Mouse (Mus musculus): ENCODE measurements around the gene Ccdc144b. TPM values are rescaled to one million over a fixed set of nuclear protein-coding genes. Genes with fewer than 3 reads are reported as not detected.

Gene Ccdc144b
- polyA plus RNA-seq, 1 experiment from 2014 or later: not detected

DNA sequence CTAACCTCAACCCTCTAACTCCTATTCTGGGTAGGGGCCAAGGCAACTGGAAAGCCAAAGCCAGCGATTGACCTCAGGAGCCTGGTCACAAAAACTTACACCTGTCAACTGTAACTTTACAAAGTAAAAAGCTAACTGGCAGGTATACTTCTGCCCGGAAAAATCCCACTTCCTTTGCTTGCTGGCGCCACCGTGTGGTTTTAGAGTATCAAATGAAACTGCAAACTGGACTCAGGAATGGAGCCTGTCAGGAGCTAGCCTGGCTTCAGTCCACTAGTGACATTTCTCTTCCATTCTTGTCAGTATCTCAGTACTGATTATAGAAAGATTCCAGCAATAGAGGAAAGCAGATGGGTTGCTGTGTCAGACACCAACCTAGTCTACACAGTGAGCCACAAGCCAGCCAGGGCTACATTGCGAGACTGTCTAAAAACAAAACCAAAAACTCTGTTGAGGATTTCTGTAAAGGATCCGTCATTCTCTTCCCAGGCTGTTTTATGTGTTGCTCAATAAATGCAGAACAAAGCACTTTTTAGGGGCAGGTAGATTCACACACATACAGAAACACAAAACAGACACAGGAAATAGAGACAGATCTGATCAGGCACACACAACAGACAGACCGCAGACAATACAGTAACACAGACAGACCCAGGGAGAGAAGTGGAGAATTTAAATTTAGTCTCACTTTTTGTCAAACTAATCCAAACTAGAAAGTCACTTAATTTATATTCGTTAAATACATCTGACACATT, 6.9 kb upstream of the Ccdc144b start:
- no peak overlapping the region for H3K4me2 ChIP-seq (ENCODE audit: low read length)
- no peaks in the 10 kb centered on the region for H3K4me1 ChIP-seq (replicated peaks; ENCODE audit: control insufficient read depth, insufficient read depth, low read length)
- H3K27ac ChIP-seq (ENCODE audit: low read depth): no peak overlapping the region
- WGBS: 34% methylated on average over 8 of the region's 8 CpGs
- no peaks in the 10 kb centered on the region for H3K9me3 ChIP-seq (ENCODE audit: control insufficient read depth, low read length)
- ATAC-seq (replicated peaks; ENCODE audit: low FRiP score, low TSS enrichment, low read depth) (no peak), DNase-seq (ENCODE audit: low spot score) (peak; percentile 82)
- no peaks in the 10 kb centered on the region for H3K36me3 ChIP-seq (ENCODE audit: control insufficient read depth, insufficient read depth, low read length)
- H3K4me3 ChIP-seq (ENCODE audit: low read depth, low read length): no peak overlapping the region
- H3K27me3 ChIP-seq (replicated peaks; ENCODE audit: control insufficient read depth, insufficient read depth, low read length): 0 out of 2 replicates have a peak, but pooled peaks cover 4% of the 10 kb centered on the region
- no peak overlapping the region for H3K9ac ChIP-seq (ENCODE audit: low read length)

DNA sequence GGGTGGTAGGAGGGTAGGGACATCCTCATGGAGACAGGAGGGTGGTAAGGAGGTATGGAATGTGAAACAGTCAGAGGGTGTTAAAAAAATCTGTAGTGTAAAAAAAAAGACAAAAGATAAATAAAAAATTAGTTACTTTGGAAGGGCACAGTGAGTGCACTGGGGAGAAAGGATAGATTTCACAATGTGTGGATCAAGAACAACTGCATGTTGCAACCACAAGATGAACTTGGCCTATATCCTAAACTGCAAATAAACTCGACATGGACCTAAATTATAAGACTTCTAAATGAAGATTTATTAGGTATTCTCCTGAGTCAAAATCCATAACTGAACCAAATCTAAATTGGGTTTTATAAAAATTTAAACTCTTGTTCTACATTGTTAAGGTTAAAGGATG, 4.2 kb downstream of the Ccdc144b start:
- Histone ChIP-seq H3K4me3 (ENCODE audit: low read depth, low read length) (no peak overlapping the region), H3K9me3 (ENCODE audit: control insufficient read depth, low read length) (no peaks in the 10 kb centered on the region), H3K36me3 (ENCODE audit: control insufficient read depth, insufficient read depth, low read length) (no peaks in the 10 kb centered on the region), H3K27ac (ENCODE audit: low read depth) (no peak overlapping the region), H3K4me1 (replicated peaks; ENCODE audit: control insufficient read depth, insufficient read depth, low read length) (no peaks in the 10 kb centered on the region), H3K9ac (ENCODE audit: low read length) (no peak overlapping the region), H3K4me2 (ENCODE audit: low read length) (no peak overlapping the region), H3K27me3 (replicated peaks; ENCODE audit: control insufficient read depth, insufficient read depth, low read length) (no peaks in the 10 kb centered on the region)
- no peak for DNase-seq (ENCODE audit: low spot score)
- ATAC-seq (replicated peaks; ENCODE audit: low FRiP score, low TSS enrichment, low read depth): no peak
- WGBS: 69% methylated on average over 1 of the region's 1 CpGs

DNA sequence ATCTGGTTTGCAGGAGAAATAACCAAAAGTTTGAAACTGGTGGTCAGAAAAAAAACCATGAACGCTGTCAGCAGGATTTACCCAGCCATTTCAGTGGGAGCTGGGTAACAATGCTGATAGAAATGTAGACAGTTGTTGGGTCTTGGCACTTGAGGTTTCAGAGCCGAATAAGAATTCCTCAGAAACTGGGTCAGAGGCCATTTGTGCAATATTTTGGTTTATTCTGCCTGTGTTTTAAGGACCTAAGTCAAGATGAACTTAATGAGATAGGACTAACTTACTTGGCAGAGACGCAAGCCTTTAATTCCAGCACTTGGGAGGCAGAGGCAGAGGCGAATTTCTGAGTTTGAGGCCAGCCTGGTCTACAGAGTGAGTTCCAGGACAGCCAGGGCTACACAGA, 8.3 kb downstream of the Ccdc144b start:
- DNase-seq (ENCODE audit: low spot score) (no peak), ATAC-seq (replicated peaks; ENCODE audit: low FRiP score, low TSS enrichment, low read depth) (no peak)
- Histone ChIP-seq H3K4me2 (ENCODE audit: low read length) (no peak overlapping the region), H3K4me1 (replicated peaks; ENCODE audit: control insufficient read depth, insufficient read depth, low read length) (no peaks in the 10 kb centered on the region), H3K9me3 (ENCODE audit: control insufficient read depth, low read length) (no peaks in the 10 kb centered on the region), H3K27ac (ENCODE audit: low read depth) (no peak overlapping the region), H3K9ac (ENCODE audit: low read length) (no peak overlapping the region), H3K4me3 (ENCODE audit: low read depth, low read length) (no peak overlapping the region), H3K27me3 (replicated peaks; ENCODE audit: control insufficient read depth, insufficient read depth, low read length) (no peaks in the 10 kb centered on the region), H3K36me3 (ENCODE audit: control insufficient read depth, insufficient read depth, low read length) (no peaks in the 10 kb centered on the region)
- WGBS: 75% methylated on average over 4 of the region's 4 CpGs

DNA sequence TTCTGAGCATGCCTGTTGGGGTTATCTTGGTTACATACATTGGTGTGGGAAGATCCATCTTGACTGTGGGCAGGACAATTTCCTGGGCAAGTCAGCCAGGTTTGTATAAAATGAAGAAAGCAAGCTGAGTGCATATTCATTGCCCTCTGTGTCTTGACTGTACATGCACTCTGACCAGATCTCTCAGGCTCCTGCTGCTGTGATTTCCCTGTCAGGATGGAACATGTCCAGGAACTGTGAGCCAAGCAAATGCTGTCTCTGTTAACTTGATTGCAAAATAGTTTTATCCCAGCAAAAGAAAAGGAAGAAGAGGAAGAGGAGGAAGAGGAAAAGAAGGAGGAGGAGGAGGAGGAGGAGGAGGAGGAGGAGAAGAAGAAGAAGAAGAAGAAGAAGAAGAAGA, 8.8 kb downstream of the Ccdc144b start:
- Histone ChIP-seq H3K9me3 (ENCODE audit: control insufficient read depth, low read length) (no peaks in the 10 kb centered on the region), H3K36me3 (ENCODE audit: control insufficient read depth, insufficient read depth, low read length) (no peaks in the 10 kb centered on the region), H3K4me3 (ENCODE audit: low read depth, low read length) (no peak overlapping the region), H3K27ac (ENCODE audit: low read depth) (no peak overlapping the region), H3K27me3 (replicated peaks; ENCODE audit: control insufficient read depth, insufficient read depth, low read length) (no peaks in the 10 kb centered on the region), H3K4me2 (ENCODE audit: low read length) (no peak overlapping the region), H3K9ac (ENCODE audit: low read length) (no peak overlapping the region), H3K4me1 (replicated peaks; ENCODE audit: control insufficient read depth, insufficient read depth, low read length) (no peaks in the 10 kb centered on the region)
- ATAC-seq (replicated peaks; ENCODE audit: low FRiP score, low TSS enrichment, low read depth): no peak
- DNase-seq (ENCODE audit: low spot score): no peak

DNA sequence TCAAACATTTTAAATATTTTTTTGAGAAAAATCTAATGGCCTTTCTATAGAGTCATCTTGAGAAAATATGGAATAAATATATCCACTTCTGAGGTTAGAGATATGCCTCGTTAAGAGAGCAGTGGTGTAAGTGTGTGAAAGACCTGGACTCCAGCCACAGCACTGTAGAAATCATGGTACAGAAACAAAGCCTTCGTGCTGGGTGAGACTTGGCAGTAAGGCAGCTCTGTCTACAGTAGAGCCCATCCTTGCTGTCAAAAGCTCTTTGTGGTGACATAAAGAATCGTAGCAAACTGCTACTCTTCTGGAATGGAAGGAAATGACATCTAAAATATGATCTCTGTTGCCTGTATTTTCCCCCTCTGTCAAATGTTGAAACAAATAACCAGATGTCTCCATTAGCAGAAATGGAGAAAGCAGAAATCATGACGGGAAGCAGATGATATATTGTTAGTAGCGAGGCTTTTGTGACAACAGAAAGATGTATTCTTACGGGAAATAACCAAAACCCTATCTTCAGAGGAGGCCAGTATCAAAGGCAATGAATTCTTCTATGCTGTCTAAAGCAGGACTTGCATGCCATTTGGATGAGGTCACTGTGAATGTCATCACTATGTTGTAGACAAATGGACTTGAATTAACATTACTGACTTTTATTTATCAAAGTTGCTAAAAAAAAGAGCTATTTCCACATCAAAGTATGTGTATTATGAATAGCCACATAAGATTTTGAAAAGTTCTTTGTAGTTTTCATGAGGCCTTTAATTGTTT, 21.4 kb downstream of the Ccdc144b start:
- ATAC-seq (replicated peaks; ENCODE audit: low FRiP score, low TSS enrichment, low read depth): no peak
- Histone ChIP-seq H3K9me3 (ENCODE audit: control insufficient read depth, low read length) (no peaks in the 10 kb centered on the region), H3K36me3 (ENCODE audit: control insufficient read depth, insufficient read depth, low read length) (no peaks in the 10 kb centered on the region), H3K27me3 (replicated peaks; ENCODE audit: control insufficient read depth, insufficient read depth, low read length) (no peaks in the 10 kb centered on the region), H3K9ac (ENCODE audit: low read length) (no peak overlapping the region), H3K4me2 (ENCODE audit: low read length) (no peak overlapping the region), H3K27ac (ENCODE audit: low read depth) (no peak overlapping the region), H3K4me3 (ENCODE audit: low read depth, low read length) (no peak overlapping the region), H3K4me1 (replicated peaks; ENCODE audit: control insufficient read depth, insufficient read depth, low read length) (no peaks in the 10 kb centered on the region)
- no peak for DNase-seq (ENCODE audit: low spot score)
- 52% methylated on average over 6 of the region's 6 CpGs for WGBS

DNA sequence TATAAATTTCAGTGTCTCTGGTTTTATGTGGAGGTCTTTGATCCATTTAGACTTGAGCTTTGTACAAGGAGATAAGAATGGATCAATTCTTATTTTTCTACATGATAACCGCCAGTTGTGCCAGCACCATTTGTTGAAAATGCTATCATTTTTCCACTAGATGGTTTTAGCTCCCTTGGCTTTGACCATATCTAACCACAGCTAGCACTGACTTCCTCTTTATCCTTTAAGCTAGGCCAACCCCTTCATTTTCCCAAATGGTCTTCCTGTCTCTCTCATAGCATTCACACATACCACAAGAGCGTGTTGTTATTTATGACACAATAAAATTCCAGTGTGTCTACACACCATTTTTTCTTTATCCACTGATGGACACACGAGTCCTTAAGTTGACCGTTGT, 23.4 kb downstream of the Ccdc144b start:
- no peak overlapping the region for H3K4me2 ChIP-seq (ENCODE audit: low read length)
- no peaks in the 10 kb centered on the region for H3K4me1 ChIP-seq (replicated peaks; ENCODE audit: control insufficient read depth, insufficient read depth, low read length)
- ATAC-seq (replicated peaks; ENCODE audit: low FRiP score, low TSS enrichment, low read depth) (no peak), DNase-seq (ENCODE audit: low spot score) (no peak)
- no peaks in the 10 kb centered on the region for H3K36me3 ChIP-seq (ENCODE audit: control insufficient read depth, insufficient read depth, low read length)
- H3K27me3 ChIP-seq (replicated peaks; ENCODE audit: control insufficient read depth, insufficient read depth, low read length): no peaks in the 10 kb centered on the region
- H3K9ac ChIP-seq (ENCODE audit: low read length): no peak overlapping the region
- no peak overlapping the region for H3K4me3 ChIP-seq (ENCODE audit: low read depth, low read length)
- WGBS: 84% methylated on average over 4 of the region's 4 CpGs
- no peak overlapping the region for H3K27ac ChIP-seq (ENCODE audit: low read depth)
- no peaks in the 10 kb centered on the region for H3K9me3 ChIP-seq (ENCODE audit: control insufficient read depth, low read length)

DNA sequence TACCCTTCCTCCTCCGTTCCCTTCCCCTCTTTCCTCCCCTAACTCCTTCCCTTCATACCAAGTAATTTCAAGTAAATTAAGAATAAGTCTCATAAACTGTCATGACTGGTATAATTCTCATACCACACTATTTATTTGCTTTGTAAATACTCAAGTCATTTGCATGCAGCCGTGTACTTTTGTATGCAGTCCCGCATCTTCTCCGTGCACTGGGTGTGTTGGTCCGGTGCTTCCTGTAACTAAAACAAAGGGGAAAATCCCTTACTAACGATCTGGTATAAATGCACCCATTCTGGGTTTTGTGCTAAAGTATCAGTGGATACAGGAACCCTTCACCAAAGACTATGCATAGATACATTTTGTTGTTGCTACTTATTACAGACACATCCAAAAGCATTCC, 27.6 kb downstream of the Ccdc144b start:
- H3K4me3 ChIP-seq (ENCODE audit: low read depth, low read length): no peak overlapping the region
- H3K36me3 ChIP-seq (ENCODE audit: control insufficient read depth, insufficient read depth, low read length): no peaks in the 10 kb centered on the region
- no peak overlapping the region for H3K27ac ChIP-seq (ENCODE audit: low read depth)
- no peak for DNase-seq (ENCODE audit: low spot score)
- H3K4me2 ChIP-seq (ENCODE audit: low read length): no peak overlapping the region
- no peak for ATAC-seq (replicated peaks; ENCODE audit: low FRiP score, low TSS enrichment, low read depth)
- H3K9ac ChIP-seq (ENCODE audit: low read length): no peak overlapping the region
- 85% methylated on average over 6 of the region's 6 CpGs for WGBS
- no peaks in the 10 kb centered on the region for H3K9me3 ChIP-seq (ENCODE audit: control insufficient read depth, low read length)
- no peaks in the 10 kb centered on the region for H3K27me3 ChIP-seq (replicated peaks; ENCODE audit: control insufficient read depth, insufficient read depth, low read length)
- H3K4me1 ChIP-seq (replicated peaks; ENCODE audit: control insufficient read depth, insufficient read depth, low read length): no peaks in the 10 kb centered on the region

DNA sequence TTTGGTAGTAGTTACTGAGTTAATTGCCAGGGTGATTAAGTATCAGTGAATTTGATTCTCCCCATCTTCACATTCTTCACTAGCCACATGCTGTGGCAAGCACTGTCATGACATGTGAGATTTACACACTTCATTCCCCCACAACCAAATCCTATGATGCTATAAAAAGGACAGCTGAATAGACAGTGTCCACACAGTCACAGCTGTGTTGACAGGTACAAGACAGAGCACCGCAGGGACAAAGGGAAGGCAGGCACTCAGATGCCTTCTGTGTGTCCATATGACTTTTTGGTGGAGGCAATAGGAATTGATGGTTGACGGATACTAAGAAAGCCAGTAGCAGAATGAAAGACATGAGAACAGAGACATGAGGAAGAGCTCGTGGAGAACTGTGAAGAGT, 42.1 kb downstream of the Ccdc144b start:
- Histone ChIP-seq H3K36me3 (ENCODE audit: control insufficient read depth, insufficient read depth, low read length) (no peaks in the 10 kb centered on the region), H3K27me3 (replicated peaks; ENCODE audit: control insufficient read depth, insufficient read depth, low read length) (no peaks in the 10 kb centered on the region), H3K9ac (ENCODE audit: low read length) (no peak overlapping the region), H3K27ac (ENCODE audit: low read depth) (no peak overlapping the region), H3K9me3 (ENCODE audit: control insufficient read depth, low read length) (no peaks in the 10 kb centered on the region), H3K4me3 (ENCODE audit: low read depth, low read length) (no peak overlapping the region), H3K4me2 (ENCODE audit: low read length) (no peak overlapping the region), H3K4me1 (replicated peaks; ENCODE audit: control insufficient read depth, insufficient read depth, low read length) (no peaks in the 10 kb centered on the region)
- no peak for DNase-seq (ENCODE audit: low spot score)
- ATAC-seq (replicated peaks; ENCODE audit: low FRiP score, low TSS enrichment, low read depth): no peak
- WGBS: 83% methylated on average over 3 of the region's 3 CpGs

Data from intestine, embryonic 14.5 days (tissue).